Mouse (Mus musculus) bone marrow macrophage, adult 2 months (primary cell): Measurements from ENCODE around the gene Dnmt3b. TPM values are rescaled to one million over a fixed set of nuclear protein-coding genes. Genes with fewer than 3 reads are reported as not detected.

ENCODE experiments used
- H3K27ac ChIP-seq: 2 replicates; pipeline ENCODE4 v1.5.1; 2012; ENCODE audit warnings: low read depth, low read length; ENCODE audit not compliant: insufficient read depth
- H3K4me1 ChIP-seq: 2 replicates; pipeline ENCODE4 v1.6.1; 2012; ENCODE audit warnings: low read length; ENCODE audit not compliant: control insufficient read depth, insufficient read depth
- H3K4me3 ChIP-seq: 2 replicates; pipeline ENCODE4 v1.5.1; 2012; ENCODE audit warnings: mild to moderate bottlenecking, low read length, moderate library complexity; ENCODE audit not compliant: insufficient read depth
- CTCF ChIP-seq: IDR thresholded peaks from 2 replicates; pipeline ENCODE4 v1.5.1; 2012; ENCODE audit warnings: low read depth, mild to moderate bottlenecking, low read length, moderate library complexity
- POLR2A ChIP-seq: IDR thresholded peaks from 2 replicates; pipeline ENCODE4 v1.6.1; 2012; ENCODE audit warnings: mild to moderate bottlenecking, low read depth, low read length, borderline replicate concordance
- polyA plus RNA-seq: library from polyadenylated mRNA; stranded (reverse); fragments of >200 nt; gene quantifications from 2 replicates; pipeline ENCODE4 v1.2.4, GENCODE M21; 2012; ENCODE audit not compliant: missing spikeins, insufficient read depth, insufficient read length

Dnmt3b gene
- 1.4 and 2.7 TPM in 2 replicates for polyA plus RNA-seq

GRCm38 (mm10) chr2:153649298-153650013 lies at the start of gene Dnmt3b:
Gene Dnmt3b (plus strand): TSS chr2:153649450.
- Histone ChIP-seq H3K4me1 (no peaks in the 10 kb centered on the region), H3K4me3 (peak within 1 kb of the TSS; percentile 97), H3K27ac (no peak within 1 kb of the TSS)
- TF ChIP-seq POLR2A: no peak
- no peak for TF ChIP-seq CTCF

- Histone ChIP-seq H3K4me3 (no peak overlapping the region), H3K4me1 (0 out of 2 replicates have a peak, but pooled peaks cover 2% of the 10 kb centered on the region), H3K27ac (no peak overlapping the region)
- no peak for TF ChIP-seq CTCF
- TF ChIP-seq POLR2A: no peak
Observed at GRCm38 (mm10) chr2:153600021-153600666, 49.1 kb upstream of the Dnmt3b start.

GRCm38 (mm10) chr2:153600667-153601648 lies 48.3 kb upstream of the Dnmt3b start:
- H3K27ac ChIP-seq: no peak overlapping the region
- H3K4me3 ChIP-seq: no peak overlapping the region
- H3K4me1 ChIP-seq: 0 out of 2 replicates have a peak, but pooled peaks cover 2% of the 10 kb centered on the region
- TF ChIP-seq CTCF (no peak), POLR2A (no peak)

GRCm38 (mm10) chr2:153603724-153604123 lies 45.5 kb upstream of the Dnmt3b start:
- TF ChIP-seq CTCF (no peak), POLR2A (no peak)
- H3K4me3 ChIP-seq: no peak overlapping the region
- peaks cover 4% of the 10 kb centered on the region for H3K4me1 ChIP-seq
- H3K27ac ChIP-seq: no peak overlapping the region

- Histone ChIP-seq H3K4me1 (peaks cover 4% of the 10 kb centered on the region), H3K4me3 (no peak overlapping the region), H3K27ac (no peak overlapping the region)
- TF ChIP-seq CTCF: no peak
Observed at GRCm38 (mm10) chr2:153606421-153606820, 42.8 kb upstream of the Dnmt3b start.

GRCm38 (mm10) chr2:153607870-153608515 lies 41.3 kb upstream of the Dnmt3b start:
- no peak for TF ChIP-seq POLR2A
- no peak for TF ChIP-seq CTCF
- Histone ChIP-seq H3K4me1 (peaks cover 4% of the 10 kb centered on the region), H3K4me3 (no peak overlapping the region), H3K27ac (no peak overlapping the region)

GRCm38 (mm10) chr2:153609058-153609457 lies 40.2 kb upstream of the Dnmt3b start:
- peaks cover 4% of the 10 kb centered on the region for H3K4me1 ChIP-seq
- H3K4me3 ChIP-seq: no peak overlapping the region
- H3K27ac ChIP-seq: no peak overlapping the region
- TF ChIP-seq POLR2A (no peak), CTCF (no peak)

- TF ChIP-seq CTCF: peak; percentile 66
- TF ChIP-seq POLR2A: no peak
- H3K4me3 ChIP-seq: no peak overlapping the region
- peaks cover 4% of the 10 kb centered on the region for H3K4me1 ChIP-seq
- no peak overlapping the region for H3K27ac ChIP-seq
Observed at GRCm38 (mm10) chr2:153609548-153609947, 39.7 kb upstream of the Dnmt3b start.
